ENCODE assay signal across 9 mouse cellular contexts in genomic region chr11:30196368-30197070, GRCm38 (mm10).
A peak's percentile ranks its signal among the peaks of the same experiment; 100 is the strongest.
DNase-seq lines count a peak whose midpoint lies in the region; ATAC-seq and TF ChIP-seq lines count a peak whose summit lies in the region.
"Had no signal": no experiment of that assay in that cellular context is flagged by ENCODE, and none has a peak within 500 bp of the region (broad histone marks: within the 10 kb centered on the region; RNA-seq: fewer than 3 reads in every experiment).

No protein-coding gene starts in this region.

- no peak for DNase-seq in heart, postnatal 36 days
- DNase-seq in thymus, postnatal 0 days (ENCODE audit: low spot score), result peak; percentile 17
- no peak for DNase-seq in thymus, postnatal 10 days (ENCODE audit: low spot score in 2 of 2)
- no peak for DNase-seq in stomach, postnatal 0 days (ENCODE audit: low spot score)
- DNase-seq in c-Kit-positive CD71-positive TER-119-positive erythroid progenitor cells, embryonic 14.5 days (ENCODE audit: low spot score), result no peak
- DNase-seq in cerebellum, adult 2 months, result no peak
- DNase-seq: lung, adult 2 months had no signal

- H3K4me1 ChIP-seq in heart, embryonic 16.5 days (ENCODE audit: control insufficient read depth, insufficient read depth, low read length), result peaks cover 53% of the 10 kb centered on the region
- peaks cover 13% of the 10 kb centered on the region; the same call in 1 of the 2 replicates for H3K4me1 ChIP-seq in intestine, postnatal 0 days (replicated peaks; ENCODE audit: control insufficient read depth, insufficient read depth, low read length)
- peaks cover 3% of the 10 kb centered on the region; the same call in 1 of the 2 replicates for H3K4me1 ChIP-seq in stomach, postnatal 0 days (replicated peaks; ENCODE audit: control insufficient read depth, insufficient read depth)
- H3K4me1 ChIP-seq in cerebellum, adult 2 months (ENCODE audit: control insufficient read depth, insufficient read depth, low read length), result no peaks in the 10 kb centered on the region; the same call in 1 of the 2 replicates

- no peaks in the 10 kb centered on the region for H3K27me3 ChIP-seq in heart, embryonic 16.5 days (ENCODE audit: control insufficient read depth, insufficient read depth, low read length)
- H3K27me3 ChIP-seq in intestine, postnatal 0 days (replicated peaks; ENCODE audit: control insufficient read depth, insufficient read depth, low read length), result no peaks in the 10 kb centered on the region
- H3K27me3 ChIP-seq in stomach, postnatal 0 days (ENCODE audit: control insufficient read depth, insufficient read depth, low read length), result no peaks in the 10 kb centered on the region
- no peaks in the 10 kb centered on the region for H3K27me3 ChIP-seq in cerebellum, adult 2 months (ENCODE audit: control insufficient read depth, insufficient read depth, low read length)

- H3K9me3 ChIP-seq in heart, embryonic 16.5 days (replicated peaks; ENCODE audit: control insufficient read depth, low read length), result no peaks in the 10 kb centered on the region
- H3K9me3 ChIP-seq in intestine, postnatal 0 days (ENCODE audit: control insufficient read depth), result no peaks in the 10 kb centered on the region
- H3K9me3 ChIP-seq in stomach, postnatal 0 days (ENCODE audit: control insufficient read depth, low read length), result no peaks in the 10 kb centered on the region

- peak overlapping the region; percentile 59 for H3K4me3 ChIP-seq in heart, embryonic 16.5 days (ENCODE audit: low read length)
- peak overlapping the region; percentile 55 for H3K4me3 ChIP-seq in intestine, postnatal 0 days (ENCODE audit: low read depth, low read length)
- H3K4me3 ChIP-seq in stomach, postnatal 0 days (ENCODE audit: low read depth, low read length), result peak overlapping the region; percentile 43
- H3K4me3 ChIP-seq in cerebellum, adult 2 months (replicated peaks; ENCODE audit: insufficient read depth, low read depth, low read length), result no peak overlapping the region

- no peaks in the 10 kb centered on the region for H3K36me3 ChIP-seq in heart, embryonic 16.5 days (ENCODE audit: control insufficient read depth, insufficient read depth)
- H3K36me3 ChIP-seq in intestine, postnatal 0 days (ENCODE audit: control insufficient read depth, insufficient read depth), result no peaks in the 10 kb centered on the region
- no peaks in the 10 kb centered on the region for H3K36me3 ChIP-seq in stomach, postnatal 0 days (ENCODE audit: control insufficient read depth, insufficient read depth, low read length)

- H3K9ac ChIP-seq in heart, embryonic 16.5 days (ENCODE audit: low read length), result peak overlapping the region; percentile 11
- H3K9ac ChIP-seq in intestine, postnatal 0 days (ENCODE audit: low read depth, low read length), result peak overlapping the region; percentile 62; the same call in 1 of the 2 replicates
- peak overlapping the region; percentile 68 for H3K9ac ChIP-seq in stomach, postnatal 0 days (ENCODE audit: low read length)

- TF ChIP-seq CTCF in intestine, postnatal 0 days (IDR thresholded peaks at IDR 0.05; ENCODE audit: low read depth), result no peak
- TF ChIP-seq CTCF in stomach, postnatal 0 days (IDR thresholded peaks at IDR 0.05; ENCODE audit: low read depth), result no peak
- TF ChIP-seq CTCF in cerebellum, adult 2 months (IDR thresholded peaks at IDR 0.05; ENCODE audit: borderline replicate concordance, insufficient read depth, low read depth, low read length), result no peak

- WGBS in heart, embryonic 16.5 days, result 56% methylated on average over 4 of the region's 4 CpGs
- 17% methylated on average over 4 of the region's 4 CpGs for WGBS in intestine, postnatal 0 days
- WGBS in stomach, postnatal 0 days, result 26% methylated on average over 4 of the region's 4 CpGs
- 83% methylated on average over 4 of the region's 4 CpGs for WGBS in cerebellum, adult 2 months

- H3K27ac ChIP-seq in heart, embryonic 16.5 days (ENCODE audit: low read length), result peak overlapping the region; percentile 50; the same call in 1 of the 2 replicates
- peak overlapping the region; percentile 88 for H3K27ac ChIP-seq in intestine, postnatal 0 days (ENCODE audit: low read depth, low read length)
- H3K27ac ChIP-seq in stomach, postnatal 0 days (replicated peaks), result peak overlapping the region; percentile 94
- no peak overlapping the region for H3K27ac ChIP-seq in cerebellum, adult 2 months (ENCODE audit: insufficient read depth, low read length)

- peak overlapping the region; percentile 86 for H3K4me2 ChIP-seq in heart, embryonic 16.5 days (ENCODE audit: low read depth, low read length)
- H3K4me2 ChIP-seq in intestine, postnatal 0 days (replicated peaks; ENCODE audit: low read depth), result peak overlapping the region; percentile 72
- H3K4me2 ChIP-seq in stomach, postnatal 0 days (replicated peaks; ENCODE audit: low read depth), result peak overlapping the region; percentile 68

- ATAC-seq in heart, embryonic 16.5 days (replicated peaks; ENCODE audit: extremely low read depth, insufficient read depth, low FRiP score), result no peak
- no peak for ATAC-seq in intestine, postnatal 0 days
- no peak for ATAC-seq in stomach, postnatal 0 days (ENCODE audit: low FRiP score, low TSS enrichment)

- TF ChIP-seq EP300 in stomach, postnatal 0 days (optimal IDR thresholded peaks at IDR 0.05), result no peak

- no peak for TF ChIP-seq POLR2A in cerebellum, adult 2 months (IDR thresholded peaks at IDR 0.05; ENCODE audit: borderline replicate concordance, insufficient read depth, low read length)

- intact Hi-C loops in heart, postnatal 36 days (cut with DNase I), result loop anchor here (2.0 kb wide), 1 partner anchor 30 kb away; no protein-coding TSS in a partner anchor

Comparison
In these comparisons a context has a peak if more than half of its experiments do, and no peak if none do; other contexts are left out.
1. H3K9ac ChIP-seq: peak in every context shown above with its lines; median percentile 68 in stomach, postnatal 0 days; 62 in intestine, postnatal 0 days; 11 in heart, embryonic 16.5 days.